In the genomic region with DNA sequence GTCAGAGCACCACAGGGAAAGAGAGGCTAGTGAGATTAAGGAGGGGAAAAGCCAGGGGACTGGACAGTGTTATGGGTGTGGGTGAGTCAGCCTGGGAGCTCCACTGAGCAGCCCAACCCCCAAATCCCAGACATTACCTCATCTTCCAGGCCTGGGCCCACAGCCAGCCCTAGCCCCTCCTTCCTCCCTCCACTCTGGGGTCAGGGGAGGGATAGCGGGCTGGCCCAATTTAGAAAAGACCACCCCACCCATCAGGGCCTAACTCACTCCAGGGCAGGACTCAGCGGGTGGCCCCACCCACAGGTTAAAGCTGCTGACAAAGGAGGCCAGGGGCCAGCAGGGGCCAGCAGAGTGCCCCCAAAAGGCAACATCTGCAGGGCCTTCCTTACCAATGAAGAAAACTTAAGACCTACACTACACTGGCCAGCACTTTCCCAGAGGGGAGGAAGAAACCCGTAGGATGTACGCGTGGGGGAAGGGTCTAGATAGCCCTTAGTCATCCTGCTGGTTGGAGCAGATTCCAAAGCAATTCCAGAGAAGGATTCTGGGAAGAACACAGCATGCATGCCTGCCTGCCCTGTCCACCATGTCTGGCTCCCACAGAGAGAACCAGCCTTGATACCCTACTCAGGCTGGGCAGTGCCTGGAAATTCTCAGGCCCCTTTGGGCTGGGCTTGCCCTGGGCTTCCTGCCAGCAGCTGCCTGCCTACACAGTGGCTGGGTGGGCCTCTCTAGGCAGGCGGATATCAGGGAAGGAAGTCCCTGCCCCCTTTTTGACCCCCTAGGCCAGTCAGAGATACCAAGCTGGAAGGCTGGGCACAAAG, we compare ENCODE assay signal across 8 mouse cellular contexts. TPM values are rescaled to one million over a fixed set of nuclear protein-coding genes. Genes with fewer than 3 reads are reported as not detected.
DNase-seq lines count a peak whose midpoint lies in the region; ATAC-seq lines count a peak whose summit lies in the region.

No protein-coding gene starts in this region.

- H3K4me3 ChIP-seq in lung, embryonic 15.5 days, result peak overlapping the region; percentile 73

- peak overlapping the region; percentile 18; the same call in 1 of the 2 replicates for H3K9ac ChIP-seq in lung, embryonic 15.5 days

- H3K27ac ChIP-seq in lung, embryonic 15.5 days, result peak overlapping the region; percentile 94

- ATAC-seq in lung, embryonic 15.5 days (ENCODE audit: borderline replicate concordance, extremely low read depth, low FRiP score, low TSS enrichment), result peak; percentile 86
- no peak for ATAC-seq in erythroblast, adult 5-6 weeks (replicated peaks; ENCODE audit: low FRiP score, poor library complexity, severe bottlenecking)

- H3K4me1 ChIP-seq in lung, embryonic 15.5 days, result peaks cover 30% of the 10 kb centered on the region

- peaks cover 13% of the 10 kb centered on the region; the same call in 1 of the 2 replicates for H3K27me3 ChIP-seq in lung, embryonic 15.5 days

- DNase-seq in R1 (ENCODE audit: low read depth, low spot score), result peak; percentile 74
- DNase-seq in embryo, embryonic 10.5 days (ENCODE audit: low spot score), result peak; percentile 82
- DNase-seq in heart, adult 18-20 months, result peak; percentile 88 to 95
- peak; percentile 63 for DNase-seq in kidney, adult 18-20 months
- peak; percentile 72 for DNase-seq in ovary, postnatal 36 days (ENCODE audit: low spot score)
- no peak for DNase-seq in spleen, adult 12 weeks (ENCODE audit: low spot score)

- H3K4me2 ChIP-seq in lung, embryonic 15.5 days, result peak overlapping the region; percentile 71

- no peaks in the 10 kb centered on the region for H3K9me3 ChIP-seq in lung, embryonic 15.5 days

- WGBS in lung, embryonic 15.5 days, result 1% methylated on average over 6 of the region's 6 CpGs

- H3K36me3 ChIP-seq in lung, embryonic 15.5 days, result peaks cover 40% of the 10 kb centered on the region

RNA-seq across cellular contexts. Expression of gene Pdlim7, which starts 2.6 kb away (rescaled TPM):
- total RNA-seq in heart, adult 18-20 months (2021), result 10 to 100 TPM; 42.2 to 46.6 TPM
- polyA plus RNA-seq in lung, embryonic 15.5 days (2015; fragmentation: Nextera tagmentation; extraction: Ambion mirVana), result 169 and 176 TPM in 2 replicates
- total RNA-seq in erythroblast, adult 5-6 weeks (2015; ENCODE audit: low replicate concordance), result 1.7 and 1.9 TPM in 2 replicates
- 2.4 and 2.9 TPM in 2 replicates for total RNA-seq in erythroblast, adult 5-6 weeks (2017; ENCODE audit: low replicate concordance)

RNA-seq across cellular contexts. Expression of gene Dok3, which starts 18.2 kb away (rescaled TPM):
- total RNA-seq in heart, adult 18-20 months (2021), result 1 to 10 TPM; 1.6 to 3.3 TPM
- polyA plus RNA-seq in lung, embryonic 15.5 days (2015; fragmentation: Nextera tagmentation; extraction: Ambion mirVana), result 2.7 and 3.1 TPM in 2 replicates
- 11.9 and 19.2 TPM in 2 replicates for total RNA-seq in erythroblast, adult 5-6 weeks (2015; ENCODE audit: low replicate concordance)
- 12.5 and 12.9 TPM in 2 replicates for total RNA-seq in erythroblast, adult 5-6 weeks (2017; ENCODE audit: low replicate concordance)

RNA-seq across cellular contexts. Expression of gene Dbn1, which starts 23.0 kb away (rescaled TPM):
- 1 to 10 TPM; 5.7 to 6.4 TPM for total RNA-seq in heart, adult 18-20 months (2021)
- 124 and 132 TPM in 2 replicates for polyA plus RNA-seq in lung, embryonic 15.5 days (2015; fragmentation: Nextera tagmentation; extraction: Ambion mirVana)
- 0.42 TPM in 1 of 2 replicates, not detected in the other for total RNA-seq in erythroblast, adult 5-6 weeks (2015; ENCODE audit: low replicate concordance)
- not detected in 2 replicates for total RNA-seq in erythroblast, adult 5-6 weeks (2017; ENCODE audit: low replicate concordance)

RNA-seq across cellular contexts. Expression of gene Ddx41, which starts 25.6 kb away (rescaled TPM):
- 10 to 100 TPM; 11.6 to 13.8 TPM for total RNA-seq in heart, adult 18-20 months (2021)
- 65.7 and 67.2 TPM in 2 replicates for polyA plus RNA-seq in lung, embryonic 15.5 days (2015; fragmentation: Nextera tagmentation; extraction: Ambion mirVana)
- total RNA-seq in erythroblast, adult 5-6 weeks (2015; ENCODE audit: low replicate concordance), result 1.3 and 3.6 TPM in 2 replicates
- 14.1 and 17.6 TPM in 2 replicates for total RNA-seq in erythroblast, adult 5-6 weeks (2017; ENCODE audit: low replicate concordance)

RNA-seq across cellular contexts. Expression of gene Prr7, which starts 46.8 kb away (rescaled TPM):
- under 1 TPM; 0.45 to 0.82 TPM for total RNA-seq in heart, adult 18-20 months (2021)
- 0.29 and 0.39 TPM in 2 replicates for polyA plus RNA-seq in lung, embryonic 15.5 days (2015; fragmentation: Nextera tagmentation; extraction: Ambion mirVana)
- total RNA-seq in erythroblast, adult 5-6 weeks (2015; ENCODE audit: low replicate concordance), result not detected in 2 replicates
- total RNA-seq in erythroblast, adult 5-6 weeks (2017; ENCODE audit: low replicate concordance), result not detected in 2 replicates

Comparison
In these comparisons a context has a peak if more than half of its experiments do, and no peak if none do; other contexts are left out.
1. RNA of gene Pdlim7, which starts 2.6 kb away (total RNA-seq): 42.2 to 46.6 TPM in heart, adult 18-20 months; 1.7 to 2.9 TPM in erythroblast, adult 5-6 weeks; every median in the first group is over 10 times any median in the second.
2. RNA of gene Dbn1, which starts 23.0 kb away (total RNA-seq): 5.7 to 6.4 TPM in heart, adult 18-20 months; 0.42 TPM in erythroblast, adult 5-6 weeks; every median in the first group is over 4 times any median in the second.